Mouse (Mus musculus) cortical plate, adult 2 months (tissue): ENCODE measurements around the gene Diaph3.

Experiments
- CTCF ChIP-seq: fragments of 200-500 bp; IDR thresholded peaks from 2 replicates; pipeline ENCODE4 v1.5.1; 2011; ENCODE audit warnings: mild to moderate bottlenecking, control low read depth, low read length; ENCODE audit not compliant: insufficient read depth; ENCODE audit errors: extremely low read depth
- POLR2A ChIP-seq: fragments of 200-500 bp; IDR thresholded peaks from 2 replicates; pipeline ENCODE4 v1.6.1; 2011; ENCODE audit warnings: mild to moderate bottlenecking, low read length, control low read depth; ENCODE audit not compliant: insufficient read depth; ENCODE audit errors: extremely low read depth

DNA sequence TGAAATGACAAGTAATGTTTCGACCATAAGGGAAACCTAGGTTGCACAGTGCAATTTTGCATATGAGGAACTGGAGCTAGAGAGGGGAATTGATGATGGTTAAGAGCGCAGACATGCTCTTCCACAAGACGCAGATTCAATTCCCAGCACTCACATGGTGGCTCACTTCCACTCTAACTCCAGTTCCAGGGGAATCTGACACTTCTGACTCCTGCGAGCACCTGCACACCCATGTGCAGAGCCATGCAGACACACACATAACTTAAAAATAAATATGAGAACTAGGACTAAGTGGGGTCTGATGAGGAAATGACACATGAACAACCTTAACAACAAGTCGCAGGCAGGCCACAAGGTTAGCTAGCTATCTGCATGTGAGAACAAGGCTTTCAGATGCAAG, 15.5 kb downstream of the Diaph3 start:
- TF ChIP-seq CTCF (no peak), POLR2A (no peak)
